Mouse (Mus musculus) 3T3-L1 (cell line): ENCODE data around the gene Dusp5.
"Not testable (repeated sequence)": the region's sequence is repeated elsewhere in the genome, so short reads cannot be mapped to it uniquely, and the experiment has no call there.

Source experiments
- DNase-seq: peaks from one replicate; pipeline ENCODE4 v3.0.0-alpha.2; 2015; ENCODE audit warnings: low read depth, low spot score

Dusp5 gene

DNA sequence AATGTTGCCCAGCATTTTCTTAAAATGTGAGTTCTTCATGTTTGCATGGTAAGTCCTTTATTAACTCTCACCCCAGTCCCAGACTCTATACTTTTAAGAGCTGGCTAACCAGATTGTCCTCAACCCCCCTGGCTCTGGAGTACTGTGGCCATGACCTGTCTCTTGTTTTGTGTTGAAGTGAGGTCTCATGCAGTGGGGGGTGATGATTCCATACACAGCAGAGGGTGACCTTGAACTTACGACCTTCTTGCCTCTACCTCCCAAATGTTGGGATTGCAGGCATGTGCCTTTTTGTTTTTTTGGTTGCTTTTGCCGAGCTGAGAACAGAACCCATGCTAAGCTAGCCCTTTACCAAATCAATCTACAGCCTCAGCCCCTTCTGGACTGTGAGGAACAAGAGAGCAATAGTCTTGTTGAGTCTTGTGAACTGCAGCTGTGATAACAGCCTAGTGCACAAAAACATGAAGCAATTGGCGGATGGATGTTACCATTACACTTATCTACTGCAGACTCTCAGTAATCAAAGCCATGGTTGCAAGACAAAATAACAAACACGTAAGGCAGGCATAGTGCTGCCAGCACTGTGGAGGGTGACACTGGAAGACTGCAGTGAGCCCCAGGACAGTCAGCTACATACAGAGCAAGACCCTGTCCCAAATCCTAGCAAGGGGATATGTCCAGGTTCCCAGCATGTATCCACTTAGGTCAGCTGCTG lies 46.5 kb downstream of the Dusp5 start:
- DNase-seq: no peak

DNA sequence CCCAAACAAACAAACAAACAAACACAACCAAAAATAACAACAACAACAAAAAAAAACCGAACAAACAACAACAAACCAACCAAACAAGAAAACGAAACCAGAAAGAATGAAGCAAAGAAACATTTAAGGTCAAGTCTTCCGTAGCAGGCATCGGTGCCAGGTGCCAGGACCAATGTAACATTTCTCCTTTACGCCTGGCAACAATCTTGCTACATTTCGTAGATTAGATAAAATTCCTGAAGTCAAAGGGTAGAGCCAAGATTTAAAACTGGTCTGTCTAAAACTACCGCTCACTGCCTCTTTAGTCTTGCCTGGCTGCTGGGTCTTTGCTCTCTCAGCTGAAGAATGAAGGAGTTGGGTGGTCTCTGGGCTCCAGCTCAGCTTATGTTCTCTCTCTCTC lies 47.2 kb downstream of the Dusp5 start:
- no peak for DNase-seq

GRCm38 (mm10) chr19:53577025-53577800 lies 48.3 kb downstream of the Dusp5 start:
- no peak for DNase-seq

DNA sequence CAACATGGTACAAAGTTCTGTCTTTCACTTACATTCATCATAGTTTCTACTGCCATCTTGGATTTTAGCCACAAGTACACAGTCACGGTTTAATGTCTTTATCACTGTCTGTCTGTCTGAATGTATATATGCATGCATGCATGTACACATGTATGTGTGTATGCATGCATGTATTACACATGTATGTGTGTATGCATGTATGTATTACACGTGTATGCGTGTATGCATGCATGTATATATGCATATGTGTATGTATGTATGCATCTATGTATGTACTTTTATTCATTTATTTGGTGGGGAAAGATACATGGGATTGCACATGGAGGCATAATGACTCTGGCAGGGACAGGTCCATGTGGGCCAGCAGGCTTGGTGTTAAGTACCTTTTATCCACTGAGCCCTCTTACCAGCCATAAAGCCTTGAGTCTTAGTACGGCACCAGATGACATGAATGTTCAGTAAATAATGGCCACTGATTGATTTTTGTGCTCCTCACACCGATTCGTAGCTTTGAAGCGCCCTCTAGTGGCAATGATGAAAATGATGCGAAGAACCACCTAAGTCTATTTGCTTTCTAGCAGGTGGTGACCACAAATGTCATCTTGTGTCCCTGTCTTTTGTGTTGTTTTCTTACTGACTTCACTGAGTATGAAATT lies 49.8 kb downstream of the Dusp5 start:
- DNase-seq: peak; percentile 91

- not testable (repeated sequence) for DNase-seq
Measured at GRCm38 (mm10) chr19:53580271-53580670, 51.4 kb downstream of the Dusp5 start.

GRCm38 (mm10) chr19:53587686-53588085 lies 58.8 kb downstream of the Dusp5 start:
- DNase-seq: not testable (repeated sequence)

GRCm38 (mm10) chr19:53588968-53589367 lies 60.1 kb downstream of the Dusp5 start, which contains the start of gene Nutf2-ps1:
Gene Nutf2-ps1 (minus strand): TSS chr19:53589068.
- DNase-seq: not testable (repeated sequence)
